Mouse (Mus musculus): ENCODE data around the gene D5Ertd579e.

DNA sequence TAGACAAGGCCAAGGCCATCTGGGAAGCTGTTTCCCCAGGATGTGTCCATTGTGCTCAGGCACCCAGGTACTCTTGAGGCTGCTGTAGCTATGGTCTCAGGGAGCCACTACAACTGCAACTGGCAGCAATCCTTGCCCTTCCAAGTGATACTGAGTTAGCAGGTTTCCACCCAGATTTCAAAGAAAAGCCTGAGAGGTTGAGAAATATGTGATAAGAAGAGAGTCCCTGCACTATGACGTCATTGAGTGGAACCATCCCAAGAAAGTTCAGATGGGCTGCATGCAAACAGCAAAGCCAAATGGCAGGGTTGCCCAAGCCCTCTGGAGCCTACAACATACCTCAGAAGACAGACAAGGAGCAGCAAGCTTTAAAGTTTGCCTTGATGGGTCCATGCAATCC lies 4.4 kb downstream of the D5Ertd579e start:
- no peak for TF ChIP-seq CTCF (IDR thresholded peaks at IDR 0.05; ENCODE audit: insufficient read depth, low read depth, low read length)
- TF ChIP-seq POLR2A (IDR thresholded peaks at IDR 0.05; ENCODE audit: insufficient read depth, low read depth, low read length) = no peak
